Mouse (Mus musculus): ENCODE measurements around the gene Nwd2.

The Nwd2 gene

DNA sequence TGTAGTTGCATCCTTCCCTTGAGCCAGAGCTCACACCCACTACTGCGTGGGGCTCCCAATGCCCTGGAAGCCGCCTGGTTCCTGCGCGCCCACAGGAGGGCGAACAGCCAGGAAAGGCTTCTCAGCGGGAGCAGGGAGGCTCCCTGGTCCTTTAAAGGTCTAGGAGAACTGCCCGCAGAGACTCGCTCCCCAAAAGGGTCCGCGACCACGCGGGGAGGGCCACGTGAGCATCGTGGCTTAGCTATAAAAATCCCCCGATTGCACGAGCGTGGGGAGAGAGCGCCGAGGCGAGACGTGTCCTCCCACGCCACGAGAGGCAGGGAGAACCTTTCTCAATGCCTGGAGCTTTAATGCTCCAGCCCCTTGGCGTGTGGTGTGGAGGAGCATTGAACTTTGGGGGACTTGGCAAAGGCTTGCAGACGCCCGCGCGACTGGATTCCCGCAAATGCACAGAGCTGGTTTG, at the start of gene Nwd2:
Nwd2 (plus strand) TSS at position 33 of the 463 bp plus-strand sequence.
- DNase-seq: peak; percentile 44

DNA sequence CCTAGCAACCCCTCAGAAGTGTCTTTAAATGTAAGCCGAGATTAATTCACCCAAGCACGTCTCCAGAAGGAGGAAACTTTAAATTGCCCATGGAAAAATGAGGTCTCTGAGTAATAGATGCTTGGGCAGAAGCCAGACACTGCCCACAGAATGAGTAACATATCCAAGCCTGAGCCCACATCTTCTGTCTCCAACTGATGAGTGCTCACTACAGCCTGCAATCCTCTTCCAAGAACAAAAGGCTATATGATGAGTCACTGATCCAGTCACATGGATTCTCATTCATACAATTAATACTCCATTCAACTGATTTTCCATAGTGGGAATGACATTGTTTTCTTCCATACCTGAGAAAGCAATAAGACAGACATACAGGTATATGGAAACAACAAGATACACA, 41.5 kb upstream of the Nwd2 start:
- DNase-seq: peak; percentile 19

DNA sequence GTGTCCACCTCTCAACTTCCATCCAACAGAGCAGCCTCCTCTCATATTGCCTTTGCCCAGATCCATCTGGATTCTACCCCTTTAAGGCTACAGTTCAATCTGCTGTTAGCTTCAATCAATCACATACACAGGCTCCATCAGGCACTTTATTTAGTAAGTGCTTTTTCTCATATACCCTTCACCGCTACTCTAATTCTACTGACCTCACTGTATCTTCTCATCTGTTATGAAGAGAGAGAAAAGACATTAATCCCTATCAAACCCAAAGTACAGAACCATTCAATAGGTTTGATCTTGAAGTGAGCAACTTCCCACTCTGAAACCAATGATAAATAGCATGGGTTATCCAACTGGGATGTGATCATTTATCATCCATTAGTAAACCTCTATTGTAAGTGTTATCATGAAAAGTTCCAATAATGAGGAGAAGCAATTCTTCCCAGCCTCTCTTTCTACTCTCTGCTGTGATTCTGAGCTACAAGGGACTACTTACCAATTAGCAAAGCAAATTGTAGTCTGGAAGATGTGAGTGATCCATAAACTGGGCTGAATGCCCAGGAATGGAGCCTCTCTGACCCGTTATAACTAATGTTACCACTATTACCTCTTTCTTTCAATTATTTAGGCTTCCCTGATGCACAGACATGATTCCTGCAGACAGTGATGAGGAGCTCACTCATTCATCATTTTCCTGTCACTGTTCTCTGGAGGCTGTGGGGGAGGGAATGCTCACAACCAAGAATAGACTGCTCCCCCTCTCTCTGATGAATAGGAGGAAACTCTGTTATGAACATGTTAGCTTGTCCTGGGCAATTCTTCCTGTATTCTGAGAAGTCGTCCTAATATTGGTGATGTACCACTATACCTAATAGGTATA, 31.9 kb upstream of the Nwd2 start:
- DNase-seq: no peak

DNA sequence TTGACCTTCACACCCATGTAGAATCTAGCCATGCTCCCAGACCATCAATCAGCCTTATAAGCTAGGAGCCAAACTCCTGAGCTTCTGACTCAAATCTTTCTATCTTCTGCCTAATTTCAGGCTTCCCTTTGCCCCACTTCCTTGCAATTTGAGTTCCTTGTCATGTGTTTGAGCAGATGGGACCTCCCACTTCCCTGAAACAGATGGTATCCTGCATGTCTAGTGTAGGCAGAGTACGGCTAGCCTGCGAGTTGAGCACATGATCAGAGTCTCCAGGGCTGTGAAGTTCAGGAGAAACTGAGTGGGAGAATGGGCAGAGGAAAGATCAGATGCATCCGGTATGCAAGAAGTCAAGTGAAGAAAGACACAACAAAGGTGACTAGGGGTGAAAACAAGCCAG, 24.8 kb upstream of the Nwd2 start:
- peak; percentile 18 for DNase-seq

DNA sequence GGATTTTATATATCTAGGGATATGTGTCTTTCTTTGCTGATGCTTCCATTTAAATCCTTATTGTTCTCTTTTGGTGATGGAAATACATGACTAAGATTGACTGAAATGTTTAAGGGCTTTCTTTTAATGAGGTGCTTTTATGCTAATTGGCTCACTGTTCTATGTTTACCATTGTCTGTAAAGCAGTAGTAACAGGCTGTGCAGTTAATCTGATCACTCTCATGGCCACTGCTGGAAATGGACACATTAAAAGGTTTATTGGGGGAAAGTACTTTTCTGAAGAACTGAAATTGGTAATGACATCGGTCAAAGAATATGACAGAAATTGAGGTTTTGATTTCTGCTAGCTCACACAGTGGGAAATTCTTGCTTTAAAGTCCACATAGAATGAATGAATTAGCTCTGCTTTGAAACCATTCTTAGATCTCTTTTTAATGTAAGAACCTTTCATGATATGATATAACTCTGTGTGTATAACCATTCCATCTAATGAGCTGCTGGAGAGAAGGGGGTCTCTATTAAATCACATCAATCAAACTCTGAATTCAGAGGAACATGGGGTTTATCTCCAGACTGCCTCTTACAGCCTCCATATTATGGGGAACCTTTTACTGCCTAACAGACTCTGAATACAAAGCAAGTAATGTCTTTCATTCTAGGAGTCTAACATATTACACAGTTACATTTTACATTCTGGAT, 20.9 kb upstream of the Nwd2 start:
- DNase-seq: no peak

DNA sequence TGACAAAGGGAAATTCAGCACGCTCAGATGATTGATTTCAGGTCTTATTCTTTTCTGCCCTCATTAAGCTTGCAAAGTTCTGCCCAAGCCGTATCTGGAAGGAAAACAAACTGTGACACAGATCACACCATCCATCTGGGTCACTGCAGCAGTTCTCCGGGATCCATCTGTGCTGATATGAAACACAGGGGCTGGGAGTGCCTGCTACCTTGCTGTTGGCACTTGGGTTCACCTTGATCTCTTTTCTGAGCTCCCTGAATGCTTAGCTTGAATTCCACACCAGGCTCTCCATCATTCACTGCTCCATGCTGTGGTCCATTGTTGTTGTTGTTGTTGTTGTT, 20.4 kb upstream of the Nwd2 start:
- DNase-seq: no peak

DNA sequence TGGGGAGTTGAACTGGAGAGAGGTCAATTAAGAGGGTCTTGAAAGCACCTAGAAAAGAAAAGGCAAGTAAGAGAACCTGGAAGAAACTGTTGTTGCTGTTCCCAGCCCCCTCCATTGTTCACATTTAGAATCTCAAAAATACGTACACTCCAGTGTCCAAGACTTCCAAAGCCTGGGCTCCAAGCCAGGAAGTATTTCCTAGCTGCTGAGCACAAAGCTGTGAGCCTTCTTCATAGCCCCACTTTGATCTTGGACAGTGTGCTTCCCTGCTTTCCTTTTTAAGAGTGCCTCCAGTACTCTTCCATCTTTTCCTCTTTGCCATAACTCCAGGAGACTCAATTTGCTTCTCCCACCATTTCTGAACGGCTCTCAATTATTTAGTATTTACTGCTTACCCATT, 14.3 kb upstream of the Nwd2 start:
- DNase-seq: peak; percentile 37

GRCm38 (mm10) chr5:63648187-63648586, 715 bp upstream of the Nwd2 start:
- DNase-seq: peak; percentile 32

DNA sequence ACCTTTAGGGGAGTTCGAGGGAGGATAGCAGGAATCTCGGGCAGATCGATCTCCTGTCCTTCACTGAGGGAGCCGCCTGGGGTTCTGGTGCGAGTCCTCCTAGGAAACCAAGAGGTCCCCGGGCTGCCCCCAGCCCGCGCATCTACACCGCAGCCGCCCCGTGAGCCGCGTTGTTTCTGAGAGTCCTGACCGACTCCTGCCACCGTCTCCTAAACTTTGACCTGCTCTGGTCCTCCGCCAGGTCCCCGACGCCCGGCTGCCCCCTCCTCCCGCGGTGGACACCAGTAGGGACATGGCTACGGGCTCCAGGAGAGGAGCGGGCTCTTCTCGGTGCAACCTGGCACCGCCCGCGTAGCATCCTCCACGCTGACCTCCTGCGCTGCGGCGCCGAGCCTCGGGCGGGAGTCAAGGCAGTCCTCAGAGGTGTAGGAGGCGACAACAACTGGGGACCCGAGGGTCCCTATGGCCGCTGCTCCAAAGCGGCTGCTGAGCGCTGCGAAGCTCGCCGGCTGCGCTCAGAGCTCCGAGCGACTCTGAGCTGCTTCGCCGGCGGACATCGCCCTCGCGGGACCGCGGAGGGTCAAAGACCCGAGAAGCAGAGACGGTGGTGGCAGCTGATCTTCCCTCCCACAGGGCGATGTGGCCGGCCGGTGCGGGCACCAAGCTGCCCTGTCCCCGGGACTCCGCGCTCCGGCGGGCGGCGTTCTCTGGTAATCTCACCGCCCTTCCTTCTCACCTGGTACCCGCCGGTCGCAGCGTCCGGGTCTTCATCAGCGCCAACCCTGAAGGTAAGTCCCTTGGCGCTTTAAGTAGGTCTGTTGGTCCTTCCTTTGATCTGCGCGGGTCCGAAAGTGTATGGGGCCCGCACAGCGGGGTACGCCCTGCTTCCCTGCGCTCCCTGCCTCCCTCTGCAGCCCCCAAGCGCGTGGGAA, 897 bp downstream of the Nwd2 start:
- DNase-seq: peak; percentile 18

- DNase-seq: no peak
Observed at GRCm38 (mm10) chr5:63651813-63652212, 2.9 kb downstream of the Nwd2 start.

- DNase-seq: no peak
Observed at GRCm38 (mm10) chr5:63652705-63653104, 3.8 kb downstream of the Nwd2 start.

GRCm38 (mm10) chr5:63666884-63667283, 18.0 kb downstream of the Nwd2 start:
- DNase-seq: no peak

GRCm38 (mm10) chr5:63675934-63676333, 27.0 kb downstream of the Nwd2 start:
- no peak for DNase-seq

DNA sequence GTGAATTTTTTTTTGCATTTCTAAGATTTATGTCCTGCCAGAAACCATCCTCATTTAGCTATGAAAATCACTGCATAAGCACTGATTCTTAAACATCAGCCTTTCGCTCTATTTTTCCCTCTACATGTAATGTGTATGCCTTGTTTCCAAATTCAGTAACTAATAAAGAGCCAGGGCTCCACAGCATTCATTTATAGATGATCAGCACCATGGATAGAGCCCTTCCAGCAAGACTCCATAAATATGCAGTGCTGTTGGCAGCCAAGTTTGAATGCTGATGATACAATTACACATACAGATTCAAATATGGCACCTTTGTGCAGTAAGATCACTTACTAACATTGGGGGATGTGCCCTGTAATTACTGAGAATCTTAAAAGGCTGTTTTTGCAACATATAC, 40.2 kb downstream of the Nwd2 start:
- no peak for DNase-seq

GRCm38 (mm10) chr5:63696784-63697183, 47.9 kb downstream of the Nwd2 start:
- DNase-seq: no peak

DNA sequence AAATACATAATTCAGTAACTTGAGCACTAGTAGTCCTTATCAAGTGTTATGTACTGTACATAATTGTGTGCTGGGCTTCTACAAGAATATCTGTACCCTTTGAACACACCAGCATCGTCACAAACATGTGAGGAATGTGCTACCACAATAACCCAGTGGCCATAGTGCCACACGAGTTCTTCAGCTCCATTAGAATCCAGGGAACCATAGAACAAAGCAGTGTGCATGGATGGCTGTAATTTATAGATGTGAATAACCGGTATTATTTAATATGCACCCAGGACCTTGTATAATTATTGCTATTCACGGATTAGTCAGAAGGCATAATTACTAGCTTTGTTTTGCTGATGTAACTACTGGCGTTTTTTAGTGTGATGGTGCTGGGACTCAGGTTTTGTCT, 48.3 kb downstream of the Nwd2 start:
- DNase-seq: no peak

GRCm38 (mm10) chr5:63728955-63729354, 80.1 kb downstream of the Nwd2 start:
- no peak for DNase-seq

GRCm38 (mm10) chr5:63735521-63735920, 86.6 kb downstream of the Nwd2 start:
- no peak for DNase-seq

DNA sequence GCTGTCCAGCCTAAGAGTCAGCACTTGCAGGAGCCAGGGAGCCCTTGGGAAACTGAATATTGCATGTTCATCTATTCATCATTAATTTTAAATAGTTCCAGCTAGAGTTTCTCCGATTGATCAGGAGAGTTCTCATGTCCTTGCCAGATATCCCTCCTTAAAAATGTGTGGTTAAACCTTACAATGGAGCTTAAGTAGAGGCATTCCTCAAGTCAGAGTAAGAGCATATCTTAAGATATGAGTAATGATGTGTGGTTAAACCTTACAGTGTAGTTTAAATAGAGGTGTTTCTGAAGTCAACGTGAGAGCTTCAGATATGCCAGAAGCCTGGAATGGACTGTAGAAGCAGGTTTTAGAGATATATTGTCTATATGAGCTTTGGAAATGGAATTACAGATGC, 94.5 kb downstream of the Nwd2 start:
- no peak for DNase-seq

- DNase-seq: no peak
Observed at GRCm38 (mm10) chr5:63748299-63748698, 99.4 kb downstream of the Nwd2 start.

- DNase-seq: no peak
Observed at GRCm38 (mm10) chr5:63748759-63749158, 99.9 kb downstream of the Nwd2 start.

- DNase-seq: no peak
Observed at GRCm38 (mm10) chr5:63755092-63755761, 106.3 kb downstream of the Nwd2 start.

- DNase-seq: no peak
Observed at GRCm38 (mm10) chr5:63755938-63756337, 107.0 kb downstream of the Nwd2 start.

Measured in right cerebral cortex, postnatal 14 days (tissue).